Mouse (Mus musculus) intestine, embryonic 14.5 days (tissue): ENCODE results near the gene Ripor2. TPM values are rescaled to one million over a fixed set of nuclear protein-coding genes. Genes with fewer than 3 reads are reported as not detected.

ENCODE experiments used
- ATAC-seq: fragments of 200-750 bp; cut with Nextera tagmentation; replicated peaks from 2 replicates; pipeline ENCODE4 v1.8.0; 2017; ENCODE audit warnings: low read depth, moderate number of reproducible peaks, moderate TSS enrichment, moderate library complexity; ENCODE audit not compliant: low FRiP score, low TSS enrichment
- DNase-seq: peaks from one replicate; pipeline ENCODE4 v3.0.0-alpha.2; 2018; ENCODE audit warnings: low spot score
- H3K27ac ChIP-seq: fragments of 300-500 bp; sonication (generic); 2 replicates; pipeline ENCODE4 v1.5.1; 2014; ENCODE audit warnings: low read depth, mild to moderate bottlenecking, control low read depth
- H3K27me3 ChIP-seq: fragments of 300-500 bp; sonication (generic); replicated peaks from 2 replicates; pipeline ENCODE4 v1.6.1; 2014; ENCODE audit warnings: low read length, control low read depth; ENCODE audit not compliant: control insufficient read depth, insufficient read depth
- H3K36me3 ChIP-seq: fragments of 300-500 bp; sonication (generic); 2 replicates; pipeline ENCODE4 v1.6.1; 2014; ENCODE audit warnings: low read length, control low read depth; ENCODE audit not compliant: control insufficient read depth, insufficient read depth
- H3K4me1 ChIP-seq: fragments of 300-500 bp; sonication (generic); replicated peaks from 2 replicates; pipeline ENCODE4 v1.6.1; 2014; ENCODE audit warnings: low read length, control low read depth, mixed read lengths; ENCODE audit not compliant: control insufficient read depth, insufficient read depth
- H3K4me2 ChIP-seq: fragments of 300-500 bp; sonication (generic); 2 replicates; pipeline ENCODE4 v1.6.1; 2014; ENCODE audit warnings: low read length
- H3K4me3 ChIP-seq: fragments of 300-500 bp; sonication (generic); 2 replicates; pipeline ENCODE4 v1.5.1; 2014; ENCODE audit warnings: low read depth, low read length, control low read depth, mixed read lengths
- H3K9ac ChIP-seq: fragments of 300-500 bp; sonication (generic); 2 replicates; pipeline ENCODE4 v1.6.1; 2014; ENCODE audit warnings: mild to moderate bottlenecking, low read length
- H3K9me3 ChIP-seq: fragments of 300-500 bp; sonication (generic); 2 replicates; pipeline ENCODE4 v1.6.1; 2016; ENCODE audit warnings: low read length, control low read depth; ENCODE audit not compliant: control insufficient read depth
- WGBS: fragments of 180-500 bp; shearing (Covaris S2); extraction: QIAGEN DNeasy Blood & Tissue Kit; methylation state at CpG from one replicate; pipeline ENCODE4 v1.1.7; 2014; 5-methylcytosine and 5-hydroxymethylcytosine counted together
- polyA plus RNA-seq: library from polyadenylated mRNA; unstranded; fragments of >200 nt; fragmentation: Nextera tagmentation; extraction: Ambion mirVana; gene quantifications from 2 replicates; pipeline ENCODE4 v1.2.1, GENCODE M21; 2014

The Ripor2 gene
- polyA plus RNA-seq, 1 experiment from 2014 or later, result 1.7 TPM

- WGBS, result 89% methylated on average over 6 of the region's 6 CpGs
- DNase-seq (no peak), ATAC-seq (no peak)
- Histone ChIP-seq H3K27ac (no peak overlapping the region), H3K9ac (no peak overlapping the region), H3K4me3 (no peak overlapping the region), H3K4me1 (no peaks in the 10 kb centered on the region), H3K36me3 (no peaks in the 10 kb centered on the region), H3K27me3 (no peaks in the 10 kb centered on the region), H3K4me2 (no peak overlapping the region), H3K9me3 (no peaks in the 10 kb centered on the region)
These were observed 9.7 kb downstream of the Ripor2 start for GRCm38 (mm10) chr13:24591737-24592136.

- Histone ChIP-seq H3K4me3 (no peak overlapping the region), H3K4me1 (no peaks in the 10 kb centered on the region), H3K9ac (no peak overlapping the region), H3K9me3 (no peaks in the 10 kb centered on the region), H3K27me3 (no peaks in the 10 kb centered on the region), H3K4me2 (no peak overlapping the region), H3K27ac (no peak overlapping the region), H3K36me3 (no peaks in the 10 kb centered on the region)
- no peak for DNase-seq
- 77% methylated on average over 3 of the region's 3 CpGs for WGBS
- no peak for ATAC-seq
These were observed 12.3 kb downstream of the Ripor2 start for GRCm38 (mm10) chr13:24594303-24594702.

GRCm38 (mm10) chr13:24599631-24600041, 17.6 kb downstream of the Ripor2 start:
- Histone ChIP-seq H3K4me3 (no peak overlapping the region), H3K4me1 (peaks cover 7% of the 10 kb centered on the region; the same call in 1 of the 2 replicates), H3K27me3 (no peaks in the 10 kb centered on the region), H3K27ac (no peak overlapping the region), H3K9me3 (no peaks in the 10 kb centered on the region), H3K9ac (no peak overlapping the region), H3K4me2 (no peak overlapping the region), H3K36me3 (no peaks in the 10 kb centered on the region)
- no peak for DNase-seq
- 85% methylated on average over 11 of the region's 11 CpGs for WGBS
- no peak for ATAC-seq

DNA sequence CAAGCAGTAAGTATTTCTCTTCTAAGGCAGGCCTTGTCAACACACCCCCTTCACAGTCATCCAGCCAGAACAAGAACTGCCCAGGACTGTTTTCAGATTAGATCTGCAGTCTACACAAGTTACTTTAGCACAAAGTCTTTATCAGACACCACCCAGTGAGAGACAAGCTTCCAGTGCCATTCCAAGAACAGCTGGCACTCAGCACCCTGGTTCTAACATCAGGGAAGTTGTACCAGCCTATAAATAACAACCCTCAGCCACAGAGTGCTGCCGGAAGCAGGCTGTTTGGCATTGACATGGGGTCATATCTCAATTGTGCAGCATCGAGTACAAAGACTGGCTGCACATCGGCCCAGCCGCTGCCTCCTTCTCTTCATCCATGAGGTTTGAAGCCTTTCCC, 21.0 kb downstream of the Ripor2 start:
- H3K9ac ChIP-seq, result no peak overlapping the region
- 16% methylated on average over 4 of the region's 4 CpGs for WGBS

DNA sequence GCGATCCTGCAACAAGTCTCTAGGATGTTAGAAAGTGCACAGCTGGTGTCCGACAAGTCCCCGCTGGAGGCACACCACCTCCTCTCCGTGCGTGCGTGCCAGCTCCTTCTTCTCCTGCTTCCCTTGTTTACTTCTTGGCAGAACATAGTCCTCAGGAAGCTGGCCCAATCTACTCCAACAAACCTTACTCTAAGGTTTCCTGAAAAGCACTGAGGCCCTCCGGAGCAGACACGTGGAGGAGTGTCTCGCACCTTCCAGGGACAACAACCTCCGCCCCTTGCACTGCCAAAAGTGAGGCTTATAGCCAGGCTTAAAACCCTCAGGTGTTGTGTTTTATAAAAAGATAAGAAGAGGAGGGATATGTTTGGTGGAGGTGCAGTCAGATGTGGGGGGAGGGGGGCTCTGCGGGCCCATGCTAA, 21.6 kb downstream of the Ripor2 start:
- H3K4me2 ChIP-seq, result peak overlapping the region; percentile 30; the same call in 1 of the 2 replicates
- H3K4me3 ChIP-seq, result no peak overlapping the region
- no peak overlapping the region for H3K27ac ChIP-seq
- H3K36me3 ChIP-seq, result no peaks in the 10 kb centered on the region
- WGBS, result 20% methylated on average over 11 of the region's 11 CpGs
- peaks cover 13% of the 10 kb centered on the region; the same call in 1 of the 2 replicates for H3K4me1 ChIP-seq
- H3K27me3 ChIP-seq, result no peaks in the 10 kb centered on the region
- no peak overlapping the region for H3K9ac ChIP-seq
- no peaks in the 10 kb centered on the region for H3K9me3 ChIP-seq
- ATAC-seq, result no peak
- no peak for DNase-seq

More for the DNA sequence above, 21.0 kb downstream of the Ripor2 start:
- Histone ChIP-seq H3K9me3 (no peaks in the 10 kb centered on the region), H3K27me3 (no peaks in the 10 kb centered on the region), H3K4me2 (no peak overlapping the region), H3K36me3 (no peaks in the 10 kb centered on the region), H3K27ac (no peak overlapping the region), H3K4me1 (peaks cover 13% of the 10 kb centered on the region; the same call in 1 of the 2 replicates), H3K4me3 (no peak overlapping the region)
- DNase-seq, result no peak
- 0 out of 2 replicates have a peak, but pooled peaks have one; percentile 20 for ATAC-seq

DNA sequence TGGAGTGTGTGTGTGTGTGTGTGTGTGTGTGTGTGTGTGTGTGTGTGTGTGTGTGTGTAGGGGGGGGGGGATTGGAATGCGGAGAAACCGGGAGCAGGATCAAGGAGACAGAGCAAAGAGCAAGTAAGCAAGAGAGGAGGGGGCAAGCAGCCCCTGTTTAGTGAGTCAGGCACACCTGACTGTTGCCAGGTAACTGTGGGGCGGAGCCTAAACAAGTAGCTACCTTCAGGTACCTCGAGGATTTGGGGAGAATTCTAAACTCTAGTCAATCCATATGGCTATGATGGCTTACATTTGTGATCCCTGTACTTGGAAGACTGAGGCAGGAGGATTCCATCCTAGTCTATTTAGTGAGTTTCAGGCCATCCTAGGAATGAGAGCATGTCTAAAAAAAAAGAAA, 22.1 kb downstream of the Ripor2 start:
- no peak overlapping the region for H3K4me2 ChIP-seq

GRCm38 (mm10) chr13:24604761-24605591, 23.0 kb downstream of the Ripor2 start:
- WGBS, result 14% methylated on average over 20 of the region's 20 CpGs
- H3K9me3 ChIP-seq, result no peaks in the 10 kb centered on the region
- H3K27ac ChIP-seq, result no peak overlapping the region
- H3K4me1 ChIP-seq, result peaks cover 13% of the 10 kb centered on the region; the same call in 1 of the 2 replicates
- no peak overlapping the region for H3K9ac ChIP-seq
- H3K27me3 ChIP-seq, result no peaks in the 10 kb centered on the region
- no peaks in the 10 kb centered on the region for H3K36me3 ChIP-seq
- peak overlapping the region; percentile 15 for H3K4me3 ChIP-seq
- peak overlapping the region; percentile 44 for H3K4me2 ChIP-seq
- DNase-seq (no peak), ATAC-seq (no peak)

More for the DNA sequence above, 22.1 kb downstream of the Ripor2 start:
- Histone ChIP-seq H3K9ac (no peak overlapping the region), H3K9me3 (no peaks in the 10 kb centered on the region), H3K36me3 (no peaks in the 10 kb centered on the region), H3K27ac (no peak overlapping the region), H3K4me3 (no peak overlapping the region), H3K4me1 (peaks cover 13% of the 10 kb centered on the region; the same call in 1 of the 2 replicates), H3K27me3 (no peaks in the 10 kb centered on the region)
- WGBS, result 32% methylated on average over 3 of the region's 4 CpGs
- no peak for DNase-seq
- ATAC-seq, result no peak

DNA sequence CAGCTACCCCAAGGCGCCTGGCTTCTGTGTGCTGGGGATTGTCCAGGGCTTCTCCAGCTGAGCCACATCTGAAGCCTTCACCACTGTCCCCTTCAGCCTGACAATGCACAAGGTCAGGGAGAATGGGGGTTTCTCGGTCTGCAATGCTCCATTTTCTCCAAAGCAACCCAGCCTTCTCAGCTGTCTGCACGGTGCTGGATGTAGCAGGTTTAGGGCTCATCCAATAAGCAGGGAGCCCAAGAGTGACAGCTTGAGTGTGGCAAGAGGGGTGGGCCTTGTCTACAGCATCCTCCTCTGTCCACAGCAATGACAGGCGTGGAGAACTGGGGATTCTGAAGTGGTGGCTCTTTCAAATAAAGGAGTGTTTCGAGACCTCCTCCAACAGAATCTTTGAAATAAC, 23.8 kb downstream of the Ripor2 start:
- Histone ChIP-seq H3K4me3 (no peak overlapping the region), H3K4me2 (no peak overlapping the region), H3K4me1 (peaks cover 13% of the 10 kb centered on the region; the same call in 1 of the 2 replicates), H3K27ac (no peak overlapping the region), H3K9me3 (no peaks in the 10 kb centered on the region), H3K9ac (no peak overlapping the region), H3K27me3 (no peaks in the 10 kb centered on the region), H3K36me3 (no peaks in the 10 kb centered on the region)
- no peak for ATAC-seq
- DNase-seq, result no peak
- 70% methylated on average over 5 of the region's 5 CpGs for WGBS
